Mouse (Mus musculus): Measurements from ENCODE around the gene Eps8l2. TPM values are rescaled to one million over a fixed set of nuclear protein-coding genes. Genes with fewer than 3 reads are reported as not detected.

Gene Eps8l2
- 0.47 and 0.66 TPM in 2 replicates for total RNA-seq (2023)

DNA sequence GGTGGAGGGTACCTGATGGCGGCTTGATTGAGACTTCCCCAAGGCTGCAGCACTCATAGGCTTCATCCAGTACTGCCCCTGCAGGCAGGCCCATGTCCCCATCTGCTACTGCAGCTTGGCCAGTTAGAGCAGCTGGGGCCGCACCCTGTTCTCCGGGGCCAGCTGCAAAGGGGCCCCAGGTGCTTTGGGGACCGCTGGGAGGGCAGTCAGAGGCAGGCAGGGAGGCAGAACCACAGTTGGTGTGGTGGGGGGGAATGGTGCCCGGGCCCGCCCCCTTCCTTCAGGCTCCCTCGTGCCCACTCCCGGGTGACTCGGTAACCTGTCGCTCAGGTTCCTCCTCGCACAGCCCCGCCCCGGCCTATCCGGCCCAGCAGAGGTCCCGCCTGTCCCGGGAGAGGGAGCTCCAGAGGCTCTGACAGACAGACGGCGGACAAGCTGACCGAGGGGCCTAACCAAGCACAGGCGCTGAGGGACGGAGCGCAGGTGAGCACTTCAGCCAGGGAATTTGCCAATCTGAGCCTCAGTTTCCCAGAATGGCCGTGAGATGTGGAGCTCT is at the start of gene Eps8l2:
Gene Eps8l2 (plus strand): TSS at position 305 of the 556 bp plus-strand sequence.

DNA sequence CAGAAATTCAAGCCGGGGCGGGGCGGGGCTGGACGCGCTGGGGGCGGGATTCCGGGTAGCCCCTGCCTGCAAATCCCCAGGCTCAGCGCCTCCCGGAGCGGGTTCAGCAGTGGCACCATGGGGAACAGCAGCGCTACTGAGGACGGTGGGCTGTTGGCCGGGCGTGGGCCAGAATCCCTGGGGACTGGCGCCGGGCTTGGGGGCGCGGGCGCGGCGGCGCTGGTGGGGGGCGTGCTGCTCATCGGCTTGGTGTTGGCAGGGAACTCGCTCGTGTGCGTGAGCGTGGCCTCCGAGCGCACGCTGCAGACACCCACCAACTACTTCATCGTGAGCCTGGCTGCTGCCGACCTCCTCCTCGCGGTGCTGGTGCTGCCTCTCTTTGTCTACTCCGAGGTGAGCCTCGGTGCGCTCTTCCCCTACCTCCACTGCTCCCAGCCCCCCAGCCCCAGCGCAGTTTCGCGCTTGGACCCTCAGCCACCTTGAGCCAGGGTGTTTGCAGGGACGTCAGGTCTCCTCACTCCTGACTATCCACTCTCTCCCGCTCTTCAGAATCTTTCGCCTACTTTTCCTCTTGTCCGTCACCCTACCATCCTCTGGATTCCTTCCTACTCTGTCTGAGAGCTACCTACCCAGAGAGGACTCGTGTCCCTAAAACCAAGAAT is 46.6 kb upstream of the Eps8l2 start, which contains the start of gene Drd4:
Gene Drd4 (plus strand): TSS at position 86 of the 662 bp plus-strand sequence.

DNA sequence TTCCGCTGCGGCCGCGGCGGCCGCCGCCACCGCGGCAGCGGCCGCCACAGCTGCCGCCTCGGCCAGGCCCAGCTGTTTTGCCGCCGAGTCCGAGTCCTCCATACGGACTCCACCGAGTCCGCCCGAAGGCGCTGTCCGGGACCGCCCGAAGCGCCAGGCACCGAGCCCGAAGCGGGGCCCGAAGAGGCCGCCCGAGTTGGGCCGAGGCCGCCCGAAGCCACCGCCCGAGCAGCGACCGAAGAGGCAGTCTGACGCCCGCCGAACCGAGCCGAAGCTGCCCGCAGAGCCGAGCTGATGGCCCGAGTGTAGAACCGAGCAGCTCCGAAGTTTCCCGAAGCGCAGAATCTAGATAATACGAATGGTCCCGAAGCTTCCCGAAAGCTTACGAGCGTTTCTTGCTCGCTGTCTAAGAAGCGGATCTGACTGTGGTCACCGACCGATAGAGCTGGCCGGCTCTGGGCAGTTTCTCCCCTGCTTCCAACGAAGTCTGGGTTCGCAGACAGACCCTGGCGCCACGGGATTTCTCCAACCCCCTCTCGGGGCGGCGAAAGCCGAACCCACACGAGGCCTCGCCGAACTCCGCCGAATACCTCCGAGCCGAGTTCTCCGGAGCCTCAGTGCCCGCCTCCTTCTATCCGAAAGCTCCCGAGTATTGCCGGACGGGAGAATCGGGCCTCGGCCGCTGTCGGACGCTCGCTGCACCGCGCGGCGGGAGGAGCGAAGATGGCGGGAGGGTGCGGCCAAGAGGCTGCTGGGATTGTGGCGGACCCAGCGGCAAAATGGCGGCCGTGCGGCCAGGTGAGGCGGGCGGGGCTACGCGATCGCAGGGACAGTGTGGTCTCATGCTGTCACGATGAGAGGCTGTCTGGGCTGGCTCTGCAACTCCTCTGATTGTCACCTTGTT is 11.0 kb upstream of the Eps8l2 start, which contains the start of the genes Deaf1 and Tmem80:
Gene Deaf1 (minus strand): TSS at position 222 of the 904 bp plus-strand sequence.
Gene Tmem80 (plus strand): TSS at position 271 of the 904 bp plus-strand sequence.

DNA sequence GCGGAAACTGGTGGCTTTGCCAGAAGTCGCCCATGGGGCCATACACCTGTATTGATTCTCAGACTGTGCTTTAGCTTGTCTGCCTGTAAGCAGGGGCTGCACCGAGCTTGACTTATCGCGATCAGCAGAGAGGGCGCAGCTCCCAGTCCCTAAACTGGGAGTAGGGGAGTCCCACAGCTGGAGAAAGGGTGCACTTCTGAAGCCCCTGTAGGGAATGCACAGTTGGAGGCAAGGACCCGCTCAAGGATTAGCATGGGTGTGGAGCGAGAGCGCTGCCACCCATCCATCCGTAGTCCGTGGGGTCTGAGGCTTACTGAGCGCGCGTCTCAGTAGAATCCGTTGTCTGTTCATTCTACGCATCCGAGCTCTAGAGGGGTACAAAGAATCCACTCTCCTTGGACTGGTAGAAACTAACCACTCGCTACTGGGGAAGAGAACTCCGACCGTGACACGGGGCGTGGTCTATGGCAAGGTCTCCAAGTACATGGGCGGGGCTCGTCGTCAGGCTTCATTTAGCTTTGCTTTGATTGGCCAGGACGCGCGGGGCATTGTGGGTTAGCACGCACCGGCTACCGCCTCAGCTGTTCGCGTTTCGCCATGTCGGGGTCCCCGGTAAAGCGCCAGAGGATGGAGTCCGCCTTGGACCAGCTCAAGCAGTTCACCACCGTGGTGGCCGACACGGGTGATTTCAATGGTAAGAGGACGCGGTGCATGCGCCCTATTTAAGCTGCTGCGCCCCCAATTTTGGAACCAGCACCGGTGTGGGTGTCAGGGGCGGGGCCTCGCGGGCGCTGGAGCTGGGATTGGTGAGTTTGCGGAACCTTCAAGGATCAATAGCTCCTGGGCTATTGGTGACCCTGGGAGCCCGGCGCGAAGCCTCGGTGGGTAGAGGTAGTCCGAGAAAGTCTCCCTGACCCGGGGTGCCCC is 53.2 kb downstream of the Eps8l2 start, which contains the start of gene Taldo1:
Gene Taldo1 (plus strand): TSS at position 575 of the 927 bp plus-strand sequence.

Other genes with a start within 250 kb of the Eps8l2 start
- 4.4 and 5.0 TPM in 2 replicates for gene Sigirr, start 238.3 kb upstream of the Eps8l2 start, total RNA-seq (2023)
- gene Ano9, start 221.1 kb upstream of the Eps8l2 start, total RNA-seq (2023): not detected in 2 replicates
- 5.3 and 7.8 TPM in 2 replicates for gene Ptdss2, start 216.5 kb upstream of the Eps8l2 start, total RNA-seq (2023)
- 105 and 134 TPM in 2 replicates for gene Rnh1, start 166.0 kb upstream of the Eps8l2 start, total RNA-seq (2023)
- 23.9 and 28.1 TPM in 2 replicates for gene Hras, start 144.9 kb upstream of the Eps8l2 start, total RNA-seq (2023)
- gene Lrrc56, start 144.7 kb upstream of the Eps8l2 start, total RNA-seq (2023): 4.2 and 4.5 TPM in 2 replicates
- gene Lmntd2, start 124.8 kb upstream of the Eps8l2 start, total RNA-seq (2023): 0.18 TPM in 1 of 2 replicates, not detected in the other
- gene Rassf7, start 123.0 kb upstream of the Eps8l2 start, total RNA-seq (2023): 2.7 and 5.1 TPM in 2 replicates
- 89.4 and 114 TPM in 2 replicates for gene Phrf1, start 110.1 kb upstream of the Eps8l2 start, total RNA-seq (2023)
- 21.6 and 37.9 TPM in 2 replicates for gene Irf7, start 72.4 kb upstream of the Eps8l2 start, total RNA-seq (2023)
- not detected in 2 replicates for gene Cdhr5, start 62.1 kb upstream of the Eps8l2 start, total RNA-seq (2023)
- not detected in 2 replicates for gene Sct, start 59.7 kb upstream of the Eps8l2 start, total RNA-seq (2023)
- gene Drd4, start 46.9 kb upstream of the Eps8l2 start, total RNA-seq (2023): not detected in 2 replicates
- 24.8 and 29.7 TPM in 2 replicates for gene Deaf1, start 11.2 kb upstream of the Eps8l2 start, total RNA-seq (2023)
- 7.0 and 7.4 TPM in 2 replicates for gene Tmem80, start 11.1 kb upstream of the Eps8l2 start, total RNA-seq (2023)
- gene Taldo1, start 53.3 kb downstream of the Eps8l2 start, total RNA-seq (2023): 730 and 774 TPM in 2 replicates
- gene Gatd1, start 75.3 kb downstream of the Eps8l2 start, total RNA-seq (2023): 15.3 and 17.2 TPM in 2 replicates
- not detected in 2 replicates for gene Cend1, start 90.6 kb downstream of the Eps8l2 start, total RNA-seq (2023)
- 10.3 and 12.4 TPM in 2 replicates for gene Slc25a22, start 99.0 kb downstream of the Eps8l2 start, total RNA-seq (2023)
- 7.9 and 11.7 TPM in 2 replicates for gene Pidd1, start 105.1 kb downstream of the Eps8l2 start, total RNA-seq (2023)
- gene Rplp2, start 108.5 kb downstream of the Eps8l2 start, total RNA-seq (2023): 574 and 716 TPM in 2 replicates
- 113 and 121 TPM in 2 replicates for gene Pnpla2, start 116.3 kb downstream of the Eps8l2 start, total RNA-seq (2023)
- gene Cracr2b, start 122.2 kb downstream of the Eps8l2 start, total RNA-seq (2023): 5.1 and 7.2 TPM in 2 replicates
- gene Cd151, start 128.5 kb downstream of the Eps8l2 start, total RNA-seq (2023): 9.1 and 14.0 TPM in 2 replicates
- gene Polr2l, start 136.3 kb downstream of the Eps8l2 start, total RNA-seq (2023): 8.3 and 8.5 TPM in 2 replicates
- 1.5 and 3.1 TPM in 2 replicates for gene Tspan4, start 136.4 kb downstream of the Eps8l2 start, total RNA-seq (2023)
- gene Chid1, start 201.0 kb downstream of the Eps8l2 start, total RNA-seq (2023): 16.3 and 17.7 TPM in 2 replicates
- 76.8 and 96.1 TPM in 2 replicates for gene Ap2a2, start 223.3 kb downstream of the Eps8l2 start, total RNA-seq (2023)

All from neutrophil, adult 65 days (primary cell).